Mouse (Mus musculus) adrenal gland, postnatal 0 days (tissue): ENCODE results near the gene Crtc2. TPM values are rescaled to one million over a fixed set of nuclear protein-coding genes. Genes with fewer than 3 reads are reported as not detected.

ENCODE experiments used
- microRNA-seq: library from miRNA; unstranded; fragments of <30 nt; microRNA quantifications from one replicate; pipeline ENCODE4, GENCODE M21; 2016; ENCODE audit warnings: borderline replicate concordance; ENCODE audit not compliant: insufficient number of aligned reads
- polyA plus RNA-seq: library from polyadenylated mRNA; unstranded; fragments of >200 nt; fragmentation: Nextera tagmentation; extraction: Ambion mirVana; gene quantifications from 2 replicates; pipeline ENCODE4 v1.2.1, GENCODE M21; 2015

The Crtc2 gene
- 16.6 and 20.6 TPM in 2 replicates for polyA plus RNA-seq

DNA sequence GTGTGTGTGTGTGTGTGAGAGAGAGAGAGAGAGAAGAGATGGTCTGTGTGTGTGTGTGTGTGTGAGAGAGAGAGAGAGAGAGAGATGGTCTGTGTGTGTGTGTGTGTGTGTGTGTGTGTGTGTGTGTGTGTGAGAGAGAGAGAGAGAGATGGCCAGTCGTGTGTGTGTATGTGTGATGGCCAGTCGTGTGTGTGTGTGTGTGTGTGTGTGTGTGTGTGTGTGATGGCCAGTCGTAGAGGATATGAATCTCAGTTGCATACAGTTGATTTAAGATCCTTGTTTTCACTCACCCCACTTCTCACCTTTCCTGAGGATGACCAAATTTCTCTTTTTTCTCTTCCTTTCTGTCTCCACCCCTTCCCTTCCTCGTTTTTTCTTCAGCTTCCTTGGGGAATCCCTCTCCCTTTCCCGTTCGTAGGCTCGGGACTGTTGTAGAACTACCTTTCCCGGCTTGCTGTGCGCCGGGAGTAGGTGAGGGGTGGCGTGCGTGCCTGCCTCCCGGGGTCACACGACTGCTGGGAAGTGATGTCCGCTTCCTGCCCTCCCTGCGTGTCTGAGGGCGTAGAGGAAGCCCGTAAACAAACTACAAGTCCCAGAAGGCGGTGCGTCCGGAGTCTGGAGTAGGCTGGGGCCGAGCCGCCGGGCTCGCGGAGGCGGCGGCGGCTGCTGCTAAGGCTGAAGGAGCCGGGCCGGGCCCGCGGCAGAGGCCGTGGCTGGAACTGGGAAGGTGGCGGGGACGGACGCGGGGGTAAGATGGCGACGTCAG lies at the start of gene Crtc2:
Crtc2 (plus strand) TSS at position 511 of the 766 bp plus-strand sequence.

DNA sequence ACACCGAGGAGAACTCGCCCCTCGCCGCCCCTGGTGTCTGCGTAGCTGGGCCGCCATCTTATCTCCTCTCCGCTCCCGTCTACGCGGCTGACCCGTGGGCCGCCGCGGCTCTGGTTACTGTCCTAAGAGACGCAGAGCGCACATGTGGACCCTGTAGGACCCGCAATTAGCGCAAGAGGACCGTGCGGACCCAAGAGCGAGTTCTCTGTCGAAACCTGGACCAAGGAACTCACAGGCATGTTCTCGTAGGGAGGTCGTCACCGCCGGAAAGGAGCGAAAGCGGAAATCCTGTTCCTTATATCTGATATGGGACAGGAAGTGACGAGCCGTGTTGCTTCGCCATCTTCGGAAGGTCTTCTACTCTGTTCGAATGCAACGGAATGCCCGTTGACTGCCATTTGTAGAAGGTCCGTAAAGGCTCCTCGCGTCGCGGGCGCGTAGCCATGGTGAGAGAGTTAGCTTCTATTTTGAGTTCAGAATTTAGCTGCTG lies 40.5 kb upstream of the Crtc2 start, which contains the start of the genes Rps27 and Rab13:
Rps27 (minus strand) TSS at position 275 of the 490 bp plus-strand sequence.
Rab13 (plus strand) TSS at position 319 of the 490 bp plus-strand sequence.

GRCm38 (mm10) chr3:90231507-90232333 lies 22.2 kb upstream of the Crtc2 start, which contains the start of gene Jtb:
Gene Jtb, plus strand, starts transcription at chr3:90231597.

DNA sequence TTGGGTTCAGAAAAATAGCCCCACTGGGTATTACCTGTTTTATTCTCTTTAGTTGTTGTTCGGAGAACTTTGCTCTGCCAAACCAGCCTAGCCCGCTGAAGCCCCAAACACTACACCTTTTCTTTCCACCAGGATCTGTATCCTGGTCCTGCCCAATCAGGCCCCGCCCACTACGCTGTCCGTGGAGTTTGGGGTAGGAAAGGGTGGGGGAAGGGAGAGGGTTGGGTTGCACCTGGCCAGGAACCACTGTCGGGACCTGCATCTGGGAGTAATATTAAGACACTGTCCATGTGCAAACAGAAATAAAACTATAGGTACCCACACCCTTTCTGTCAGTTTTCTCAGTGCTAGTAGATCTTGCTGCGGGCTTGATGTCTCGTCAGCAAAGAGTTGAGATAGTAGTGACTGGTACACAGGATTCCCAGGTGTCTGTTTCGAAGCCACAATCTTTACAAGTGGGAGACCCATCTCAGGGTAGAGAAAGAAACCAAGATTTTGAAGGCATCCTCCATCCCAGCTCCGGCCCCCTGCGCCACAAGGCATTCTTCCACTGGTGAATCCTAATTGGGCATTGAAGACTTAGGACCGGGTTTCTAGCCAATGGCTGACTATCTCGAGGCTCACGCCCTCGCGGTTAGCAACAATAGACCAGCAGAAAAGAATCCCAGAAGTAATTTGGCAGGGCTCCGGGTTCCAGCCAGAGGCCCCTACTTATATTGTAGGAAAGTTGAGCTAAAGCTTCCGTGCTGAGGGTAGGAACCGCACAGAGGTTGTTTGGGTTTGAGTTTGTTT lies 10.8 kb upstream of the Crtc2 start, which contains the start of gene Creb3l4:
Creb3l4 (minus strand) TSS at position 529 of the 792 bp plus-strand sequence.

DNA sequence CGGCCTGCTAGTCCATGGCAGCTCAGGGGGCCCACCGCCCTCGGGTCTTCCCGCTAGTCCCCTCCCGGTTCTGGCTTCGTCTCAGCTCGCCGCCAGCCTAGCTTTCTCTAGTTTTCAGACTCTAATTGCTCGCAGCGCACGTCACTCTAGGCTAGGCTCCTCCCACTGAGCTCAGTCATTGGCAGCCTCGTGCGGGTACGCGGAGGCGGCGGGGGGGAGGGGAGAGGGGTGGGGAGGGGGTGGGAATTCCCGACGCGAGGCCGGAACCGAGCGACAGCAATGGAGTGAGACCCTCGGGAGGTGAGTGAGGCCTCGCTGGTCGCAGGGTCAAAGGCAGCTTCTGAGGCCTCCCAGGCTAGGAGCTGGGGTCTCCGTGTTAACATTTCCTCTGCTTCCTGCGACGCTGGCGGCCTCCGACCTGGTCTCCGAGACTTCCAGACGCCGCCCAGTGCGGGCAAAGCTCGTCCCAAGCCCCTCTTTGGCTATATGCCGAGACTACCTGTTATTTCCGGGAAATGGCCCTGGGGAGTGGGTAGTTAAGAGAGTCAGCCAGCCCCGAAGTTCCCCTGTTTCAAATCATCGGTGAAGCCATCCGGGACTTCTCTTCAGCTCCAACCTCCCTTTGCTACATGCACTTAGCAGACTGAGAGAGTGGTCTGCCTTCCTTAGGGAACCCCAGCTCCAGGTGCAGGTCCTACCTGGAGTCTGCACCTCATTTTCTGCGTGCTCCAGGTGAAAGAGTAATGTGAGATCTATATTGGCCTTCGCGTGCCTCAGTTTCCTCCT lies 5.8 kb upstream of the Crtc2 start, which contains the start of gene Slc39a1:
Slc39a1 (plus strand) TSS at position 213 of the 786 bp plus-strand sequence.

DNA sequence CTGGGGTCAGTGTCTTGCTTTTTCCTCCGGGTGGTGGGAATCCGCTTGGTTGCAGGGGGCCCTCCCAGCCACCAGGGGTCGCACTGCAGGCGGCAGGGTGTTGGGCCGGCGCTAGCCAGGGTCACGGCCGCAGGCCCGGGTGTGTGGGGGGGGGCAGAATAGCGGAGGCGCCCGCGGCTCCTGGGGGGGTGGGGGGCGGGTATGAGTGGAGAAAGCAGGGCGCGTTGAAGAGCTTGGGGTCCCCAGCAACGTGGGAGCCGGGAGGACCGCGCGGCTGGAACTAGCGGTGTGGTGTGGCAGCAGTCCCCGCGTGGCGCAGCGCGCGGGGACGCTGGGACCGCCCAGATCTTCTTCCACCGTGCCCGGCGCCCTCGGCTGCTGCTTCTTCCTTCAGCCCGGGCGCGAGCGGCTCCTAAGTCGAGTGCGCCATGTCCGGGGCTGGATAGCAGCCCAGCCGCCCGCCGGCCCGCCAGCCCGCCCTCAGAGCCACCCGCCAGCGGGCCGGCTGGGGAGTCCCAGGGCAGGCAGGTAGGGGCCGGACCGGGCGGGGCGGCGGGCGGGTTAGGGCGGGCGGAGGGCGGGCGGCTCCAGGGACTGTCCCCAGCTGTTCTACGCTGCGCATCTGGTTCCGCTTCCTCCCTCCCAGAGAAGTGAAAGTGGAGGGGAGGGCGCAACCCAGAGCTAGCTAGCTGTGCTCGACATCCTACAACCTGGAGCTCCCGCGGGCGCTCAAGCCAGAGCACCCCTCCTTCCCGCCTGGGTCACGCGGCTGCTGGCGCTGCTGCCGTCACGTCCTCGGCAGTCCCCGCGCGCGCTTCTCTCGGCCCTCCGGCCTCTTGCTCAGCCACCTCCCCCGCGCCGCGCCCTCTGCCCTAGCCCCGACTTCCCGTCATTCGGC lies 11.3 kb downstream of the Crtc2 start, which contains the start of gene Dennd4b:
Dennd4b (plus strand) TSS at position 152 of the 898 bp plus-strand sequence.

DNA sequence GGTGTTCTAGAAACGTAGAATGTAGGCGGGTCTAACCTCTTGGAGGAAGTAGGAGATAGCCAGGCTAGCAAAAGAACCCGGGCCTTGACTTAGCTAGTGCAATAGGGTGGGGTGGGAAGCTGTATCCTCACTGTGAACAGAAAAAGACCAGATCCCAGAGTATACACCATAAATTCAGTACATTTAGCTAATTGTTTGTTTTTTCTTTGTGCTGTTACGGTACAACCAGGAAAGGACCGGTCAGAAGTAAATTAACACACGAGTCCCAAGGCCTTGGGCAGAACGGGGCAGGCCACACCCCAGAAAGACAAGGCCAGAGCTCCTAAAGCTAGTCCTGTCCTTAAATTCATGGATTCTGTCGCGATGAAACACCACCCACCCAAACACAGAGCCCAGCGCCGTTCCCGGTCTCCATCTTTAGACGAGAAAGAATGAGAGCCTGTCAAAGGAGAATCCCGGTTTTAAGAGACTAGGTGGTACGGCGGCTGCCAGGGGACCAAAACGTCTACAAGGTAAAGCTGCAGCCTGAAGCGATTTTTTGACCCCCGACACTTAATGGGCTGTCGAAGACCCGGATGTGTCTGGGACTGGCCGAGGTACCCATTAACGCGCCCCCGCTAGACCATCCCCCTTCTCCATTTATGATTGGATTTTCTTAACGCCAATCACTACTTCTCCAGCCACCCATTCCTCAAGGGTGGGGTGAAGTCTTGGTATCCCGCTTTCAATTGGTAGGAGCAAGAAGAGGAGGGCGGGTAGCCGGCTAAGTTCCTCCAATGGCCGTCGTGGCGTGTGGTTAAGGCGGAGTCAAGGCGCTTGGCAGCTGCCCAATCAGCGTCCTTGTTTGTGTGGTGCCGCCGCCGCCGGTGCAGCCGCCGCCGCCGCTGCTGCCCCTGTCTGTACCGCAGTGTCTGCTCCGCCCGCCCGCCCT lies 38.6 kb downstream of the Crtc2 start, which contains the start of gene Gatad2b:
Gatad2b (plus strand) TSS at position 834 of the 931 bp plus-strand sequence.

Small RNAs within 50 kb of the gene (microRNA-seq; reads per million reads assigned to microRNA genes)
- gene Mir7012, result not detected

Other genes starting within 250 kb of the Crtc2 start
- 208 and 215 TPM in 2 replicates for gene 4933434E20Rik, start 202.5 kb upstream of the Crtc2 start, polyA plus RNA-seq
- 96.5 and 132 TPM in 2 replicates for gene Ubap2l, start 201.5 kb upstream of the Crtc2 start, polyA plus RNA-seq
- 203 and 310 TPM in 2 replicates for gene Tpm3, start 181.5 kb upstream of the Crtc2 start, polyA plus RNA-seq
- 0.08 TPM in 2 replicates for gene Nup210l, start 150.0 kb upstream of the Crtc2 start, polyA plus RNA-seq
- gene Rps27, start 40.5 kb upstream of the Crtc2 start, polyA plus RNA-seq, result 2,050 and 4,492 TPM in 2 replicates
- gene Rab13, start 40.5 kb upstream of the Crtc2 start, polyA plus RNA-seq, result 38.9 and 63.6 TPM in 2 replicates
- gene Jtb, start 22.6 kb upstream of the Crtc2 start, polyA plus RNA-seq, result 178 and 208 TPM in 2 replicates
- 2.3 and 2.5 TPM in 2 replicates for gene Creb3l4, start 10.7 kb upstream of the Crtc2 start, polyA plus RNA-seq
- gene Slc39a1, start 6.0 kb upstream of the Crtc2 start, polyA plus RNA-seq, result 107 and 126 TPM in 2 replicates
- 2.0 and 2.4 TPM in 2 replicates for gene Dennd4b, start 11.0 kb downstream of the Crtc2 start, polyA plus RNA-seq
- gene Gatad2b, start 39.0 kb downstream of the Crtc2 start, polyA plus RNA-seq, result 6.1 and 9.7 TPM in 2 replicates
- gene Slc27a3, start 135.8 kb downstream of the Crtc2 start, polyA plus RNA-seq, result 43.2 and 97.6 TPM in 2 replicates
- 15.3 and 25.4 TPM in 2 replicates for gene Ints3, start 179.5 kb downstream of the Crtc2 start, polyA plus RNA-seq
- 20.6 and 53.8 TPM in 2 replicates for gene Npr1, start 211.7 kb downstream of the Crtc2 start, polyA plus RNA-seq
- gene Ilf2, start 222.0 kb downstream of the Crtc2 start, polyA plus RNA-seq, result 77.1 and 81.3 TPM in 2 replicates
- gene Snapin, start 236.9 kb downstream of the Crtc2 start, polyA plus RNA-seq, result 90.4 and 135 TPM in 2 replicates